Mouse (Mus musculus): ENCODE results near the gene Ubl3. TPM values are rescaled to one million over a fixed set of nuclear protein-coding genes. Genes with fewer than 3 reads are reported as not detected.

The Ubl3 gene
- polyA plus RNA-seq, 1 experiment from 2014 or later: 52.7 TPM

GRCm38 (mm10) chr5:148542196-148542595, 10.4 kb downstream of the Ubl3 start:
- no peaks in the 10 kb centered on the region for H3K36me3 ChIP-seq
- 82% methylated on average over 2 of the region's 2 CpGs for WGBS
- no peaks in the 10 kb centered on the region for H3K27me3 ChIP-seq (ENCODE audit: low read depth, poor library complexity, severe bottlenecking)
- no peak overlapping the region for H3K27ac ChIP-seq (replicated peaks)
- H3K4me1 ChIP-seq: peaks cover 6% of the 10 kb centered on the region
- no peaks in the 10 kb centered on the region for H3K9me3 ChIP-seq (replicated peaks)
- H3K4me3 ChIP-seq: no peak overlapping the region
- DNase-seq (ENCODE audit: low spot score): no peak

- no peak overlapping the region for H3K4me3 ChIP-seq
- DNase-seq (ENCODE audit: low spot score): no peak
- 89% methylated on average over 4 of the region's 4 CpGs for WGBS
- no peaks in the 10 kb centered on the region for H3K9me3 ChIP-seq (replicated peaks)
- peaks cover 17% of the 10 kb centered on the region for H3K4me1 ChIP-seq
- no peaks in the 10 kb centered on the region for H3K27me3 ChIP-seq (ENCODE audit: low read depth, poor library complexity, severe bottlenecking)
- H3K36me3 ChIP-seq: no peaks in the 10 kb centered on the region
- no peak overlapping the region for H3K27ac ChIP-seq (replicated peaks)
These were observed 16.7 kb downstream of the Ubl3 start for GRCm38 (mm10) chr5:148535669-148536430.

- no peaks in the 10 kb centered on the region for H3K9me3 ChIP-seq (replicated peaks)
- H3K4me1 ChIP-seq: peaks cover 17% of the 10 kb centered on the region
- WGBS: 99% methylated on average over 3 of the region's 3 CpGs
- no peak overlapping the region for H3K27ac ChIP-seq (replicated peaks)
- no peak overlapping the region for H3K4me3 ChIP-seq
- DNase-seq (ENCODE audit: low spot score): no peak
- H3K36me3 ChIP-seq: no peaks in the 10 kb centered on the region
- H3K27me3 ChIP-seq (ENCODE audit: low read depth, poor library complexity, severe bottlenecking): no peaks in the 10 kb centered on the region
These were observed 17.9 kb downstream of the Ubl3 start for GRCm38 (mm10) chr5:148534644-148535043.

- Histone ChIP-seq H3K27ac (replicated peaks) (no peak overlapping the region), H3K4me1 (peaks cover 17% of the 10 kb centered on the region), H3K27me3 (ENCODE audit: low read depth, poor library complexity, severe bottlenecking) (no peaks in the 10 kb centered on the region), H3K36me3 (no peaks in the 10 kb centered on the region), H3K9me3 (replicated peaks) (no peaks in the 10 kb centered on the region), H3K4me3 (no peak overlapping the region)
- WGBS: 92% methylated on average over 2 of the region's 2 CpGs
- no peak for DNase-seq (ENCODE audit: low spot score)
These were observed 18.7 kb downstream of the Ubl3 start for GRCm38 (mm10) chr5:148533924-148534323.

- WGBS: 16% methylated on average over 5 of the region's 5 CpGs
- Histone ChIP-seq H3K36me3 (no peaks in the 10 kb centered on the region), H3K27ac (replicated peaks) (no peak overlapping the region), H3K4me1 (peaks cover 17% of the 10 kb centered on the region), H3K9me3 (replicated peaks) (no peaks in the 10 kb centered on the region), H3K27me3 (ENCODE audit: low read depth, poor library complexity, severe bottlenecking) (no peaks in the 10 kb centered on the region), H3K4me3 (no peak overlapping the region)
- DNase-seq (ENCODE audit: low spot score): no peak
These were observed 20.4 kb downstream of the Ubl3 start for GRCm38 (mm10) chr5:148532201-148532600.

GRCm38 (mm10) chr5:148527632-148528031, 25.0 kb downstream of the Ubl3 start:
- Histone ChIP-seq H3K36me3 (no peaks in the 10 kb centered on the region), H3K4me3 (no peak overlapping the region), H3K27me3 (ENCODE audit: low read depth, poor library complexity, severe bottlenecking) (no peaks in the 10 kb centered on the region), H3K9me3 (replicated peaks) (no peaks in the 10 kb centered on the region), H3K4me1 (peaks cover 8% of the 10 kb centered on the region), H3K27ac (replicated peaks) (no peak overlapping the region)
- no peak for DNase-seq (ENCODE audit: low spot score)
- WGBS: 86% methylated on average over 6 of the region's 6 CpGs

GRCm38 (mm10) chr5:148526631-148527030, 26.0 kb downstream of the Ubl3 start:
- Histone ChIP-seq H3K4me3 (no peak overlapping the region), H3K9me3 (replicated peaks) (no peaks in the 10 kb centered on the region), H3K27me3 (ENCODE audit: low read depth, poor library complexity, severe bottlenecking) (no peaks in the 10 kb centered on the region), H3K36me3 (no peaks in the 10 kb centered on the region), H3K27ac (replicated peaks) (no peak overlapping the region), H3K4me1 (peaks cover 4% of the 10 kb centered on the region; the same call in 1 of the 2 replicates)
- 88% methylated on average over 8 of the region's 8 CpGs for WGBS
- no peak for DNase-seq (ENCODE audit: low spot score)

- no peaks in the 10 kb centered on the region for H3K27me3 ChIP-seq (ENCODE audit: low read depth, poor library complexity, severe bottlenecking)
- H3K36me3 ChIP-seq: no peaks in the 10 kb centered on the region
- H3K4me1 ChIP-seq: peaks cover 13% of the 10 kb centered on the region; the same call in 1 of the 2 replicates
- DNase-seq (ENCODE audit: low spot score): no peak
- no peak overlapping the region for H3K4me3 ChIP-seq
- no peaks in the 10 kb centered on the region for H3K9me3 ChIP-seq (replicated peaks)
- 87% methylated on average over 5 of the region's 5 CpGs for whole genome bisulfite sequencing
- H3K27ac ChIP-seq (replicated peaks): no peak overlapping the region
These were observed 29.2 kb downstream of the Ubl3 start for GRCm38 (mm10) chr5:148523202-148523971.

- no peaks in the 10 kb centered on the region for H3K9me3 ChIP-seq (replicated peaks)
- no peaks in the 10 kb centered on the region for H3K27me3 ChIP-seq (ENCODE audit: low read depth, poor library complexity, severe bottlenecking)
- no peak overlapping the region for H3K27ac ChIP-seq (replicated peaks)
- H3K4me3 ChIP-seq: no peak overlapping the region
- H3K36me3 ChIP-seq: no peaks in the 10 kb centered on the region
- H3K4me1 ChIP-seq: peaks cover 13% of the 10 kb centered on the region; the same call in 1 of the 2 replicates
- WGBS: 84% methylated on average over 3 of the region's 3 CpGs
- DNase-seq (ENCODE audit: low spot score): no peak
These were observed 30.2 kb downstream of the Ubl3 start for GRCm38 (mm10) chr5:148522378-148522777.

GRCm38 (mm10) chr5:148517445-148517844, 35.1 kb downstream of the Ubl3 start:
- WGBS: 87% methylated on average over 4 of the region's 4 CpGs
- H3K4me1 ChIP-seq: peaks cover 8% of the 10 kb centered on the region; the same call in 1 of the 2 replicates

GRCm38 (mm10) chr5:148512042-148512640, 40.4 kb downstream of the Ubl3 start:
- no peak for DNase-seq (ENCODE audit: low spot score)
- WGBS: 96% methylated on average over 5 of the region's 5 CpGs

More at GRCm38 (mm10) chr5:148517445-148517844, 35.1 kb downstream of the Ubl3 start:
- H3K36me3 ChIP-seq: no peaks in the 10 kb centered on the region
- no peak overlapping the region for H3K4me3 ChIP-seq
- no peak overlapping the region for H3K27ac ChIP-seq (replicated peaks)
- DNase-seq (ENCODE audit: low spot score): no peak
- no peaks in the 10 kb centered on the region for H3K27me3 ChIP-seq (ENCODE audit: low read depth, poor library complexity, severe bottlenecking)
- no peaks in the 10 kb centered on the region for H3K9me3 ChIP-seq (replicated peaks)

GRCm38 (mm10) chr5:148510265-148510664, 42.3 kb downstream of the Ubl3 start:
- H3K9me3 ChIP-seq (replicated peaks): no peaks in the 10 kb centered on the region
- no peak for DNase-seq (ENCODE audit: low spot score)
- WGBS: 84% methylated on average over 2 of the region's 2 CpGs
- H3K27me3 ChIP-seq (ENCODE audit: low read depth, poor library complexity, severe bottlenecking): no peaks in the 10 kb centered on the region
- H3K27ac ChIP-seq (replicated peaks): no peak overlapping the region
- no peaks in the 10 kb centered on the region for H3K4me1 ChIP-seq
- H3K36me3 ChIP-seq: peaks cover 54% of the 10 kb centered on the region
- no peak overlapping the region for H3K4me3 ChIP-seq

More at GRCm38 (mm10) chr5:148512042-148512640, 40.4 kb downstream of the Ubl3 start:
- no peaks in the 10 kb centered on the region for H3K4me1 ChIP-seq
- H3K36me3 ChIP-seq: peaks cover 36% of the 10 kb centered on the region
- H3K9me3 ChIP-seq (replicated peaks): no peaks in the 10 kb centered on the region
- no peaks in the 10 kb centered on the region for H3K27me3 ChIP-seq (ENCODE audit: low read depth, poor library complexity, severe bottlenecking)
- no peak overlapping the region for H3K4me3 ChIP-seq
- H3K27ac ChIP-seq (replicated peaks): no peak overlapping the region

All from midbrain, embryonic 10.5 days (tissue).